Mouse (Mus musculus): ENCODE data around the gene Smtn. TPM values are rescaled to one million over a fixed set of nuclear protein-coding genes. Genes with fewer than 3 reads are reported as not detected.

The Smtn gene
- polyA plus RNA-seq, 2 experiments from 2014 or later: 0.16 to 0.65 TPM

GRCm38 (mm10) chr11:3509181-3510085 is 31.0 kb downstream of the Smtn start:
- no peak for ATAC-seq

GRCm38 (mm10) chr11:3508226-3508625 is 32.2 kb downstream of the Smtn start:
- no peak for ATAC-seq

GRCm38 (mm10) chr11:3503755-3504693 is 36.4 kb downstream of the Smtn start:
- ATAC-seq: no peak

GRCm38 (mm10) chr11:3502459-3503072 is 37.8 kb downstream of the Smtn start:
- ATAC-seq: no peak

- ATAC-seq: no peak
Observed at GRCm38 (mm10) chr11:3502057-3502456, 38.4 kb downstream of the Smtn start.

GRCm38 (mm10) chr11:3497296-3497695 is 43.1 kb downstream of the Smtn start:
- no peak for ATAC-seq

- ATAC-seq: no peak
Observed at GRCm38 (mm10) chr11:3496756-3497155, 43.7 kb downstream of the Smtn start.

- ATAC-seq: no peak
Observed at GRCm38 (mm10) chr11:3495496-3495895, 44.9 kb downstream of the Smtn start.

GRCm38 (mm10) chr11:3494857-3495256 is 45.6 kb downstream of the Smtn start:
- no peak for ATAC-seq

- no peak for ATAC-seq
Observed at GRCm38 (mm10) chr11:3492748-3493147, 47.7 kb downstream of the Smtn start.

- no peak for ATAC-seq
Observed at GRCm38 (mm10) chr11:3489036-3489435, 51.4 kb downstream of the Smtn start.

GRCm38 (mm10) chr11:3487952-3488570 is 52.4 kb downstream of the Smtn start, which contains the start of gene Pla2g3:
Pla2g3 (plus strand) TSS chr11:3488284.
- ATAC-seq: no peak

- ATAC-seq: no peak
Observed at GRCm38 (mm10) chr11:3486349-3486748, 54.1 kb downstream of the Smtn start.

- ATAC-seq: no peak
Observed at GRCm38 (mm10) chr11:3483980-3484642, 56.3 kb downstream of the Smtn start.

- ATAC-seq: no peak
Observed at GRCm38 (mm10) chr11:3475489-3475888, 64.9 kb downstream of the Smtn start.

- ATAC-seq: no peak
Observed at GRCm38 (mm10) chr11:3474480-3475115, 65.8 kb downstream of the Smtn start.

- peak; percentile 61 for ATAC-seq
Observed at GRCm38 (mm10) chr11:3472484-3472883, 67.9 kb downstream of the Smtn start.

- no peak for ATAC-seq
Observed at GRCm38 (mm10) chr11:3471448-3471850, 69.0 kb downstream of the Smtn start.
